Mouse (Mus musculus) G1E (cell line): ENCODE measurements around the gene Wdr24.

Experiments
- CTCF ChIP-seq: IDR thresholded peaks from 2 replicates; pipeline ENCODE4 v1.5.1; 2012; ENCODE audit warnings: low read depth, low read length, inconsistent platforms, mixed read lengths
- GATA1 ChIP-seq: IDR thresholded peaks from 2 replicates; pipeline ENCODE4 v1.6.1; 2012; ENCODE audit warnings: borderline replicate concordance, low read length, inconsistent platforms, mixed read lengths
- GATA2 ChIP-seq: IDR thresholded peaks from 2 replicates; pipeline ENCODE4 v1.6.1; 2012; ENCODE audit warnings: low read depth, low read length, inconsistent platforms, borderline replicate concordance

GRCm38 (mm10) chr17:25876347-25876915 is 53.0 kb downstream of the Wdr24 start:
- TF ChIP-seq CTCF: no peak
- no peak for TF ChIP-seq GATA1
- TF ChIP-seq GATA2: no peak
